Mouse (Mus musculus): ENCODE results near the gene Acads.

GRCm38 (mm10) chr5:115156933-115157589, 37.9 kb upstream of the Acads start:
- no peak for TF ChIP-seq GATA1 (IDR thresholded peaks at IDR 0.05; ENCODE audit: low read length)
- no peak for TF ChIP-seq TAL1 (IDR thresholded peaks at IDR 0.05; ENCODE audit: low read length)

Measured in erythroblast, embryonic 14.5 days (primary cell).